Mouse (Mus musculus) forebrain, embryonic 12.5 days (tissue): ENCODE measurements around the gene Srsf3. TPM values are rescaled to one million over a fixed set of nuclear protein-coding genes. Genes with fewer than 3 reads are reported as not detected.
"Not testable (repeated sequence)": the region's sequence is repeated elsewhere in the genome, so short reads cannot be mapped to it uniquely, and the experiment has no call there.

Experiments
- ATAC-seq: fragments of 200-750 bp; cut with Nextera tagmentation; 2 replicates; pipeline ENCODE4 v1.8.0; 2017; ENCODE audit warnings: moderate TSS enrichment; ENCODE audit not compliant: low FRiP score
- H3K27ac ChIP-seq: fragments of 300-500 bp; sonication (generic); 2 replicates; pipeline ENCODE4 v1.5.1; 2016; ENCODE audit warnings: mild to moderate bottlenecking
- H3K27me3 ChIP-seq: fragments of 300-500 bp; sonication (generic); 2 replicates; pipeline ENCODE4 v1.6.1; 2016; ENCODE audit warnings: mild to moderate bottlenecking
- H3K36me3 ChIP-seq: fragments of 300-500 bp; sonication (generic); replicated peaks from 2 replicates; pipeline ENCODE4 v1.6.1; 2016; ENCODE audit warnings: mild to moderate bottlenecking
- H3K4me1 ChIP-seq: fragments of 300-500 bp; sonication (generic); 2 replicates; pipeline ENCODE4 v1.6.1; 2016
- H3K4me2 ChIP-seq: fragments of 300-500 bp; sonication (generic); 2 replicates; pipeline ENCODE4 v1.6.1; 2016; ENCODE audit warnings: mild to moderate bottlenecking, moderate library complexity
- H3K4me3 ChIP-seq: fragments of 300-500 bp; sonication (generic); replicated peaks from 2 replicates; pipeline ENCODE4 v1.5.1; 2016; ENCODE audit warnings: mild to moderate bottlenecking
- H3K9ac ChIP-seq: fragments of 300-500 bp; sonication (generic); 2 replicates; pipeline ENCODE4 v1.6.1; 2016; ENCODE audit warnings: mild to moderate bottlenecking
- H3K9me3 ChIP-seq: fragments of 300-500 bp; sonication (generic); 2 replicates; pipeline ENCODE4 v1.6.1; 2016
- WGBS: fragments of 180-500 bp; shearing (Covaris S2); methylation state at CpG from one replicate; pipeline ENCODE4 v1.1.7; 2016; 5-methylcytosine and 5-hydroxymethylcytosine counted together
- polyA plus RNA-seq: library from polyadenylated mRNA; unstranded; fragments of >200 nt; fragmentation: Nextera tagmentation; extraction: Ambion mirVana; gene quantifications from 2 replicates; pipeline ENCODE4 v1.2.1, GENCODE M21; 2016

The Srsf3 gene
- polyA plus RNA-seq: 852 and 860 TPM in 2 replicates

GRCm38 (mm10) chr17:29032274-29033069 is at the start of gene Srsf3:
Gene Srsf3, plus strand, starts transcription at chr17:29032628.
- Histone ChIP-seq H3K36me3 (peaks cover 16% of the 10 kb centered on the region), H3K27me3 (no peaks in the 10 kb centered on the region), H3K9ac (peak within 1 kb of the TSS; percentile 97), H3K4me3 (peak within 1 kb of the TSS; percentile 83), H3K9me3 (no peaks in the 10 kb centered on the region), H3K27ac (peak within 1 kb of the TSS; percentile 98), H3K4me1 (peaks cover 32% of the 10 kb centered on the region), H3K4me2 (peak within 1 kb of the TSS; percentile 80)
- WGBS: under 1% methylated on average over 77 of the region's 77 CpGs
- ATAC-seq: peak; percentile 99

GRCm38 (mm10) chr17:28984724-28985420 is 47.6 kb upstream of the Srsf3 start:
- no peaks in the 10 kb centered on the region for H3K27me3 ChIP-seq
- H3K9ac ChIP-seq: no peak overlapping the region
- H3K36me3 ChIP-seq: peaks cover 86% of the 10 kb centered on the region
- H3K27ac ChIP-seq: no peak overlapping the region
- 95% methylated on average over 1 of the region's 1 CpGs for WGBS
- no peak for ATAC-seq
- H3K9me3 ChIP-seq: no peaks in the 10 kb centered on the region
- no peak overlapping the region for H3K4me2 ChIP-seq
- no peaks in the 10 kb centered on the region for H3K4me1 ChIP-seq
- no peak overlapping the region for H3K4me3 ChIP-seq

GRCm38 (mm10) chr17:28986833-28987232 is 45.6 kb upstream of the Srsf3 start:
- Histone ChIP-seq H3K27ac (no peak overlapping the region), H3K27me3 (no peaks in the 10 kb centered on the region), H3K4me1 (peaks cover 6% of the 10 kb centered on the region; the same call in 1 of the 2 replicates), H3K36me3 (peaks cover 90% of the 10 kb centered on the region), H3K9me3 (no peaks in the 10 kb centered on the region), H3K9ac (no peak overlapping the region), H3K4me2 (no peak overlapping the region), H3K4me3 (no peak overlapping the region)
- no peak for ATAC-seq

DNA sequence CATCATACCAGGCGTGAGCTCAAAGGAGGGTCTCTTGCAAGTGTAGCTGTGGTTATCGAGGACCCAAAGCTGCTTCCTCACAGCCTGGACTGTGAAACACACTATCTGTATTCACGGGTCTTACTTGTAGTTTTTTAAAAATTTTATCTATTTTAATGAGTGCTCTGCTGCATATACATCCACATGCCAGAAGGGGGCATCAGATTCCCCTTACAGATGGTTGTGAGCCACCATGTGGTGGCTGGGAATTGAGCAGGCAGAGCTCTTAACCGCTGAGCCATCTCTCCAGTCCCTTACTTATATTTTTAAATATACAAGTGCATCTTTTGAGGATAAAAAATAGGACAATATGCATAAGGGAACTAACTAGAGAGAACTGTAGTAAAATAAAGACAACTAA is 44.7 kb upstream of the Srsf3 start:
- no peak for ATAC-seq
- H3K27ac ChIP-seq: no peak overlapping the region
- peaks cover 7% of the 10 kb centered on the region; the same call in 1 of the 2 replicates for H3K4me1 ChIP-seq
- H3K4me2 ChIP-seq: no peak overlapping the region
- no peaks in the 10 kb centered on the region for H3K9me3 ChIP-seq
- peaks cover 82% of the 10 kb centered on the region for H3K36me3 ChIP-seq
- no peaks in the 10 kb centered on the region for H3K27me3 ChIP-seq
- H3K4me3 ChIP-seq: no peak overlapping the region
- 59% methylated on average over 4 of the region's 4 CpGs for WGBS
- H3K9ac ChIP-seq: no peak overlapping the region

DNA sequence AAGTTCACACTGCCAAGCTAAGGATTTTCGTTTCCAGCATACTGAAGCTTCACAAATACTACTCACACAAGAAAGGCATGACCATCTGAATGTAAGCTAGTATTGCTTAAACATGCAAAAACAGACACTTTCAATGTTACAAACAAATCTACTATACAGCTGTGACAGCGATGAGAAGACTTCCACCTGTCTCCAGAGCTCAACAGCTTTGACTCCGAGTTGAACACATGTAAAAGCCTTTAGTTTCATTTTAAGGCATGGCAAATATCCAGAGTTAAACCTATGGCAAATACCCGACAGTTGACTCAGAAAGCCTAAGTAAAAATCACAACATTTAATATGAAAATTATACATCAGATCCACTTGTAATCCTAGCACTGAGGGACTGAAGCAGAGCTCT is 44.1 kb upstream of the Srsf3 start:
- Histone ChIP-seq H3K27me3 (no peaks in the 10 kb centered on the region), H3K4me2 (no peak overlapping the region), H3K9me3 (no peaks in the 10 kb centered on the region), H3K36me3 (peaks cover 76% of the 10 kb centered on the region), H3K27ac (no peak overlapping the region), H3K4me1 (peaks cover 7% of the 10 kb centered on the region; the same call in 1 of the 2 replicates), H3K4me3 (no peak overlapping the region), H3K9ac (no peak overlapping the region)
- no peak for ATAC-seq
- WGBS: 91% methylated on average over 4 of the region's 4 CpGs

DNA sequence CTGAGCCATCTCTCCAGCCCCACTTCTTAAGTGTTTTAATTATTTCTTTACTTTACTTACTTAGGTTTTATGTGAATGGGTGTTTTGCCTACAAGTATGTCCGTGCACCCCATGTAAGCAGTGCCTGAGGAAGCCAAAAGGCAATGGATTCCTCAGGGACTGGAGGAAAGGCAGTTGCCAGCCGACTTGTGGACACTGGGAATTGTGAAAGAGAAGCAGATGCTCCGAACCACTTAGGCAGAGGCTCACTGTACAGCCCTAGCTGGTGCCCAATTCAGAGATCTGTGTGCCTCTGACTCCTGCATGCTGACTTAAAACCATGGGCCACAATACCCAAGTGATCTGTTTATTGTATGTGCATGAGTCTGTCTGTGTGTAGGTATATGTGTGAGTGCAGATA is 43.4 kb upstream of the Srsf3 start:
- Histone ChIP-seq H3K9me3 (no peaks in the 10 kb centered on the region), H3K36me3 (peaks cover 69% of the 10 kb centered on the region), H3K9ac (no peak overlapping the region), H3K4me2 (no peak overlapping the region), H3K27ac (no peak overlapping the region), H3K27me3 (no peaks in the 10 kb centered on the region), H3K4me3 (no peak overlapping the region), H3K4me1 (peaks cover 7% of the 10 kb centered on the region; the same call in 1 of the 2 replicates)
- no peak for ATAC-seq
- WGBS: 89% methylated on average over 3 of the region's 3 CpGs

DNA sequence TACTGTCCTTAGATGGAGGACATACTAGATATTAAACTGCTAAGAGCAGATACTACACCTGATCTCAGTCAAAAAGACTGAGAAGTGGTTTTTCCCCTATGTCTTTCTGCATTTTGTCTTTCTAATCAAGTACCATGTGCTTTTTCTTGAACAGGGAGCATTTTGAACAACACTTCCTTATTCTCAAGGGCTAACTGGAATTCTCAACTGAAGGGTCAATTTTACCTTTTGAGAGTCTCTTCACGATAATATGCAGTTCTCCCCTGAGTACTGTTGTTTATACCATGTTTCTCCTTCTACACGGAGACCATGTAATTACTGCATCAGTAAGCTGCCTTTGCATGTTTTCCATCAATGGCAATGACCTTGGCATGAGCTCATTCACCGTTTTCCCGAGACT is 42.4 kb upstream of the Srsf3 start:
- Histone ChIP-seq H3K36me3 (peaks cover 66% of the 10 kb centered on the region), H3K9me3 (no peaks in the 10 kb centered on the region), H3K4me1 (peaks cover 7% of the 10 kb centered on the region; the same call in 1 of the 2 replicates), H3K4me3 (no peak overlapping the region), H3K27me3 (no peaks in the 10 kb centered on the region), H3K9ac (no peak overlapping the region), H3K27ac (no peak overlapping the region), H3K4me2 (no peak overlapping the region)
- 86% methylated on average over 4 of the region's 4 CpGs for WGBS
- no peak for ATAC-seq

DNA sequence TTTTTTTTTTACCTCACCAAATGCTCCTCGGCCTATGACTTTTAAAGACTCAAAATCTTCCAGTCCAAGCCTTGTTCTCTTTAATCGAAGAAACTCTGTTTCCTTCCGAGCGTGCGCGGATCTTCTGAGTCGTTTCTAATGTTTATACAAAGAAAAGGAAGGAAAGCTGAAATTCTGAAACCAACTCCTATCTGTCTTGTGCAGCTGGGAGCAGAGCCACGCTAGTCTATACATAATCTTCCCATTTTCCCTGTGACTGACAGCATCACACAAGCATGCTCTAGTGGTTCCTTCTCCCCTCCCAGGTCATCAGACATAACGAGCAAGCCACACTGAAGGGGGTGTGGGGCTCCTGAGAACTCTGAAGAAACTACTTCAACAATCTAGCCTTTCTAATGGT is 41.1 kb upstream of the Srsf3 start:
- H3K9ac ChIP-seq: 0 out of 2 replicates have a peak overlapping the region, but pooled peaks have one; percentile 17
- H3K4me2 ChIP-seq: peak overlapping the region; percentile 8; the same call in 1 of the 2 replicates
- H3K36me3 ChIP-seq: peaks cover 62% of the 10 kb centered on the region
- H3K9me3 ChIP-seq: no peaks in the 10 kb centered on the region
- H3K27me3 ChIP-seq: no peaks in the 10 kb centered on the region
- H3K4me1 ChIP-seq: peaks cover 7% of the 10 kb centered on the region; the same call in 1 of the 2 replicates
- no peak overlapping the region for H3K4me3 ChIP-seq
- peak overlapping the region; percentile 65 for H3K27ac ChIP-seq
- no peak for ATAC-seq
- 74% methylated on average over 9 of the region's 9 CpGs for WGBS

- Histone ChIP-seq H3K27ac (peak overlapping the region; percentile 65), H3K27me3 (no peaks in the 10 kb centered on the region), H3K4me2 (no peak overlapping the region), H3K4me3 (no peak overlapping the region), H3K4me1 (peaks cover 7% of the 10 kb centered on the region; the same call in 1 of the 2 replicates), H3K9ac (no peak overlapping the region), H3K9me3 (no peaks in the 10 kb centered on the region), H3K36me3 (peaks cover 62% of the 10 kb centered on the region)
- WGBS: 43% methylated on average over 7 of the region's 7 CpGs
- no peak for ATAC-seq
Observed at GRCm38 (mm10) chr17:28992105-28992504, 40.3 kb upstream of the Srsf3 start.

GRCm38 (mm10) chr17:28993004-28993403 is 39.4 kb upstream of the Srsf3 start:
- WGBS: 100% methylated on average over 1 of the region's 1 CpGs
- H3K9me3 ChIP-seq, H3K9ac ChIP-seq, H3K27me3 ChIP-seq, ATAC-seq, H3K4me3 ChIP-seq, H3K4me1 ChIP-seq, H3K4me2 ChIP-seq, H3K27ac ChIP-seq: not testable (repeated sequence)
- H3K36me3 ChIP-seq: peaks cover 62% of the 10 kb centered on the region

- Histone ChIP-seq H3K4me2 (no peak overlapping the region), H3K36me3 (peaks cover 64% of the 10 kb centered on the region), H3K9me3 (no peaks in the 10 kb centered on the region), H3K27ac (no peak overlapping the region), H3K4me1 (peaks cover 7% of the 10 kb centered on the region; the same call in 1 of the 2 replicates), H3K9ac (no peak overlapping the region), H3K4me3 (no peak overlapping the region), H3K27me3 (no peaks in the 10 kb centered on the region)
- WGBS: 82% methylated on average over 4 of the region's 4 CpGs
- ATAC-seq: no peak
Observed at GRCm38 (mm10) chr17:28994615-28995014, 37.8 kb upstream of the Srsf3 start.

- Histone ChIP-seq H3K4me2 (no peak overlapping the region), H3K4me1 (peaks cover 8% of the 10 kb centered on the region), H3K36me3 (peaks cover 55% of the 10 kb centered on the region), H3K9me3 (no peaks in the 10 kb centered on the region), H3K9ac (no peak overlapping the region), H3K4me3 (no peak overlapping the region), H3K27ac (no peak overlapping the region), H3K27me3 (no peaks in the 10 kb centered on the region)
- 94% methylated on average over 6 of the region's 6 CpGs for WGBS
- ATAC-seq: no peak
Observed at GRCm38 (mm10) chr17:29000465-29000864, 32.0 kb upstream of the Srsf3 start.
